Mouse (Mus musculus): ENCODE measurements around the gene Trim40. TPM values are rescaled to one million over a fixed set of nuclear protein-coding genes. Genes with fewer than 3 reads are reported as not detected.

The Trim40 gene
- polyA plus RNA-seq (2012; rRNA removed): 0.16 TPM in 1 of 2 replicates, not detected in the other

GRCm38 (mm10) chr17:36890073-36890903 is at the start of gene Trim40:
Gene Trim40, minus strand, starts transcription at chr17:36890123.

GRCm38 (mm10) chr17:36897552-36898205 is 7.8 kb upstream of the Trim40 start, which contains the start of gene Trim31:
Gene Trim31, plus strand, starts transcription at chr17:36898118.

GRCm38 (mm10) chr17:36869284-36869954 is 20.5 kb downstream of the Trim40 start, which contains the start of gene Trim10:
Gene Trim10, plus strand, starts transcription at chr17:36869574.

GRCm38 (mm10) chr17:36866719-36867527 is 23.0 kb downstream of the Trim40 start, which contains the start of gene Trim15:
Gene Trim15, minus strand, starts transcription at chr17:36867210.

GRCm38 (mm10) chr17:36836874-36837647 is 52.9 kb downstream of the Trim40 start, which contains the start of gene Trim26:
Gene Trim26, plus strand, starts transcription at chr17:36837134.

Other genes starting within 250 kb of the Trim40 start
- not detected in 2 replicates for gene H2-M9, start 247.5 kb downstream of the Trim40 start, polyA plus RNA-seq (2012; rRNA removed)
- gene H2-M1, start 217.9 kb downstream of the Trim40 start, polyA plus RNA-seq (2012; rRNA removed): not detected in 2 replicates
- gene H2-M10.5, start 117.2 kb downstream of the Trim40 start, polyA plus RNA-seq (2012; rRNA removed): not detected in 2 replicates
- gene H2-M10.6, start 78.0 kb downstream of the Trim40 start, polyA plus RNA-seq (2012; rRNA removed): not detected in 2 replicates
- 35.7 and 40.5 TPM in 2 replicates for gene Trim26, start 53.0 kb downstream of the Trim40 start, polyA plus RNA-seq (2012; rRNA removed)
- gene Trim15, start 22.9 kb downstream of the Trim40 start, polyA plus RNA-seq (2012; rRNA removed): 0.09 and 0.11 TPM in 2 replicates
- gene Trim10, start 20.5 kb downstream of the Trim40 start, polyA plus RNA-seq (2012; rRNA removed): 0.29 and 0.55 TPM in 2 replicates
- gene Trim31, start 8.0 kb upstream of the Trim40 start, polyA plus RNA-seq (2012; rRNA removed): 0.02 TPM in 1 of 2 replicates, not detected in the other
- 0.25 and 0.30 TPM in 2 replicates for gene Rnf39, start 52.8 kb upstream of the Trim40 start, polyA plus RNA-seq (2012; rRNA removed)
- 163 and 175 TPM in 2 replicates for gene Ppp1r11, start 61.6 kb upstream of the Trim40 start, polyA plus RNA-seq (2012; rRNA removed)
- 59.2 and 62.7 TPM in 2 replicates for gene Znrd1, start 68.4 kb upstream of the Trim40 start, polyA plus RNA-seq (2012; rRNA removed)
- gene Znrd1as, start 68.5 kb upstream of the Trim40 start, polyA plus RNA-seq (2012; rRNA removed): 4.9 and 5.0 TPM in 2 replicates
- 1.4 and 2.1 TPM in 2 replicates for gene 2410137M14Rik, start 91.1 kb upstream of the Trim40 start, polyA plus RNA-seq (2012; rRNA removed)
- 14.7 and 16.0 TPM in 2 replicates for gene H2-M5, start 99.4 kb upstream of the Trim40 start, polyA plus RNA-seq (2012; rRNA removed)
- gene Zfp57, start 111.0 kb upstream of the Trim40 start, polyA plus RNA-seq (2012; rRNA removed): 401 and 458 TPM in 2 replicates
- gene Mog, start 133.3 kb upstream of the Trim40 start, polyA plus RNA-seq (2012; rRNA removed): 0.04 and 0.11 TPM in 2 replicates
- 205 and 209 TPM in 2 replicates for gene Gabbr1, start 155.8 kb upstream of the Trim40 start, polyA plus RNA-seq (2012; rRNA removed)
- not detected in 2 replicates for gene Olfr90, start 198.4 kb upstream of the Trim40 start, polyA plus RNA-seq (2012; rRNA removed)
- gene Olfr91, start 208.2 kb upstream of the Trim40 start, polyA plus RNA-seq (2012; rRNA removed): not detected in 2 replicates
- gene Olfr92, start 230.0 kb upstream of the Trim40 start, polyA plus RNA-seq (2012; rRNA removed): not detected in 2 replicates